Mouse (Mus musculus) thymus, adult 2 months (tissue): Measurements from ENCODE around the gene Rtcb.

Experiments
- CTCF ChIP-seq: fragments of 200-500 bp; IDR thresholded peaks from 2 replicates; pipeline ENCODE4 v1.5.1; 2012; ENCODE audit warnings: mild to moderate bottlenecking, control low read depth, low read length, moderate library complexity, borderline replicate concordance; ENCODE audit not compliant: control insufficient read depth, poor library complexity, insufficient read depth; ENCODE audit errors: extremely low read depth
- POLR2A ChIP-seq: fragments of 200-500 bp; IDR thresholded peaks from 2 replicates; pipeline ENCODE4 v1.6.1; 2012; ENCODE audit warnings: mild to moderate bottlenecking, low read length, control low read depth, moderate library complexity; ENCODE audit not compliant: control insufficient read depth, poor library complexity, insufficient read depth; ENCODE audit errors: extremely low read depth

DNA sequence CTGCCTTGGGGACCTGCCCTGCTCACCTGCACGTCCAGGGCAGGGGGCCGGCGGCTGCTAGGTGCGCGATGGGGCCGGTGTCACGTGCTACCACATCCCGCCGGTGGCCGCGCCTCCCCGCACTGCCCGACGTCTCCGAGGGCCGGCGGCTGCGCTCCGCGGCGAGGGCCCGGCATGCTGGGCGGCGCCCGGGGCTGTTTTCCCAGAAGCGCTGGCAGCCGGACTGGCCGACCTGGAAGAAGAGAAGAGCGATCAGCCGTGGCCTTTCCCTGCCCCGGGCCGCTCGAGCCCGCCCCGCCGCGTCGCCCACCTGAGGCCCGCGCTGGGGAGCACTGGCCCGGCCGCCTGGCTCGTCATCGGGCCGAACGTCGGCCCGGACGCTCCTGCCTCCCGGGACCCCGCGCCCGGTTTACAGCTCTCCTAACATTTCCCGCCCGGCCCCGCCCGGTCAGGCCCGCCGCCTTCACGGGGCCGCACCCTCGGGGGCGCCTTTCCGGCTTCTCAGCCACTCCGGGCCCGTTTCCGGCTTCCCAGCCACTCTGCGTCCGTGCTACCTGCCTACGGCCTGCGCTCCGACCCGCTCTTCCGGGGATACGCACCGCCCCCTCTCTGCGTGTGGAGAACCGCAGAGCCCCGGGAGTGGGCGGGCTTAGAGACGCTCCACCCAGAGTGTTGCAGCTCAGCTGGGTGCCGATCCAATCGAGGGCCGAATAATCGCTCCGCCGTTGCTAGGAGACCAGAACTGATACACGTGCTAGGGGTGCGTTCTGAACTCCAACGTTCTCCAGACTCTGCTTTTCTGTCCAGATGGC, 40.9 kb downstream of the Rtcb start, which contains the start of gene Prdm4:
- TF ChIP-seq CTCF (peak; percentile 64), POLR2A (peak; percentile 50)
